Comparison of ENCODE assay signal across 19 mouse cellular contexts in genomic region chr4:135115426-135116170, GRCm38 (mm10). TPM values are rescaled to one million over a fixed set of nuclear protein-coding genes. Genes with fewer than 3 reads are reported as not detected.
DNase-seq lines count a peak whose midpoint lies in the region; ATAC-seq and TF ChIP-seq lines count a peak whose summit lies in the region.
"Had no signal": no experiment of that assay in that cellular context is flagged by ENCODE, and none has a peak within 500 bp of the region (broad histone marks: within the 10 kb centered on the region; RNA-seq: fewer than 3 reads in every experiment).

No protein-coding gene starts in this region.

- peaks cover 3% of the 10 kb centered on the region; the same call in 1 of the 2 replicates for H3K4me1 ChIP-seq in embryonic facial prominence, embryonic 11.5 days (ENCODE audit: control insufficient read depth, insufficient read depth, low read length)
- peaks cover 35% of the 10 kb centered on the region for H3K4me1 ChIP-seq in embryonic facial prominence, embryonic 10.5 days
- peaks cover 43% of the 10 kb centered on the region for H3K4me1 ChIP-seq in thymus, adult 2 months (replicated peaks; ENCODE audit: control insufficient read depth, insufficient read depth, low read length)
- H3K4me1 ChIP-seq in forebrain, embryonic 12.5 days, result no peaks in the 10 kb centered on the region
- H3K4me1 ChIP-seq in forebrain, embryonic 15.5 days, result no peaks in the 10 kb centered on the region
- H3K4me1 ChIP-seq: forebrain, embryonic 13.5 days; heart, embryonic 12.5 days had no signal

- TF ChIP-seq CTCF in thymus, adult 2 months (IDR thresholded peaks at IDR 0.05; ENCODE audit: borderline replicate concordance, control insufficient read depth, extremely low read depth, insufficient read depth, low read length, poor library complexity), result no peak
- no peak for TF ChIP-seq CTCF in layer of hippocampus, adult 2 months (conservative IDR thresholded peaks at IDR 0.05)

- H3K36me3 ChIP-seq in embryonic facial prominence, embryonic 11.5 days (replicated peaks; ENCODE audit: control insufficient read depth, insufficient read depth, low read depth, low read length), result no peaks in the 10 kb centered on the region
- no peaks in the 10 kb centered on the region for H3K36me3 ChIP-seq in embryonic facial prominence, embryonic 10.5 days (replicated peaks)
- H3K36me3 ChIP-seq in thymus, adult 2 months (ENCODE audit: control insufficient read depth, insufficient read depth, low read length), result no peaks in the 10 kb centered on the region
- H3K36me3 ChIP-seq in forebrain, embryonic 12.5 days (replicated peaks), result no peaks in the 10 kb centered on the region
- no peaks in the 10 kb centered on the region for H3K36me3 ChIP-seq in forebrain, embryonic 15.5 days
- H3K36me3 ChIP-seq: embryonic facial prominence, embryonic 13.5 days; heart, embryonic 12.5 days had no signal

- ATAC-seq in embryonic facial prominence, embryonic 11.5 days (replicated peaks; ENCODE audit: insufficient number of reproducible peaks, low FRiP score, low TSS enrichment, low read depth), result no peak
- ATAC-seq in forebrain, embryonic 12.5 days (ENCODE audit: low FRiP score), result no peak
- no peak for ATAC-seq in forebrain, embryonic 15.5 days (replicated peaks)
- ATAC-seq: forebrain, embryonic 13.5 days; hindbrain, embryonic 16.5 days had no signal

- 0 out of 2 replicates have a peak overlapping the region, but pooled peaks have one; percentile 13 for H3K9ac ChIP-seq in embryonic facial prominence, embryonic 11.5 days (replicated peaks; ENCODE audit: low read length)
- no peak overlapping the region for H3K9ac ChIP-seq in forebrain, embryonic 12.5 days
- no peak overlapping the region for H3K9ac ChIP-seq in forebrain, embryonic 15.5 days (replicated peaks)
- H3K9ac ChIP-seq: forebrain, embryonic 13.5 days; heart, embryonic 12.5 days had no signal

- no peak overlapping the region for H3K4me3 ChIP-seq in embryonic facial prominence, embryonic 11.5 days (ENCODE audit: low read depth, low read length)
- no peak overlapping the region for H3K4me3 ChIP-seq in embryonic facial prominence, embryonic 10.5 days
- no peak overlapping the region for H3K4me3 ChIP-seq in thymus, adult 2 months (ENCODE audit: control insufficient read depth, insufficient read depth, low read length)
- no peak overlapping the region for H3K4me3 ChIP-seq in forebrain, embryonic 12.5 days (replicated peaks)
- no peak overlapping the region for H3K4me3 ChIP-seq in layer of hippocampus, adult 2 months
- H3K4me3 ChIP-seq in forebrain, embryonic 15.5 days, result no peak overlapping the region
- H3K4me3 ChIP-seq: embryonic facial prominence, embryonic 13.5 days; forebrain, embryonic 13.5 days; gastrocnemius, adult 2 months; heart, embryonic 12.5 days had no signal

- 43% methylated on average over 14 of the region's 14 CpGs for WGBS in embryonic facial prominence, embryonic 11.5 days
- 52% methylated on average over 14 of the region's 14 CpGs for WGBS in embryonic facial prominence, embryonic 10.5 days
- 43% methylated on average over 14 of the region's 14 CpGs for WGBS in thymus, adult 2 months
- WGBS in forebrain, embryonic 12.5 days, result 66% methylated on average over 14 of the region's 14 CpGs
- WGBS in forebrain, embryonic 15.5 days, result 63% methylated on average over 14 of the region's 14 CpGs

- no peak for DNase-seq in embryonic facial prominence, embryonic 11.5 days (ENCODE audit: low spot score)
- DNase-seq in embryonic facial prominence, embryonic 10.5 days (ENCODE audit: low spot score), result no peak
- peak; percentile 31 for DNase-seq in thymus, adult 2 months
- no peak for DNase-seq in thymus, adult 18-20 months
- DNase-seq in thymus, postnatal 14 days, result peak; percentile 67
- no peak for DNase-seq in layer of hippocampus, adult 2 months (ENCODE audit: low spot score in 2 of 2)
- DNase-seq: adrenal gland, adult 8-10 months; adrenal gland, postnatal 36 days; cerebellum, adult 2 months; cerebellum, postnatal 10 days; embryo, embryonic 11 days; gastrocnemius, adult 2 months; gastrocnemius, postnatal 25 days had no signal

- H3K27ac ChIP-seq in embryonic facial prominence, embryonic 11.5 days (replicated peaks; ENCODE audit: low read depth, low read length), result no peak overlapping the region
- no peak overlapping the region for H3K27ac ChIP-seq in embryonic facial prominence, embryonic 10.5 days (replicated peaks)
- peak overlapping the region; percentile 52; the same call in 1 of the 2 replicates for H3K27ac ChIP-seq in thymus, adult 2 months (ENCODE audit: control insufficient read depth, insufficient read depth, low read length)
- H3K27ac ChIP-seq in forebrain, embryonic 12.5 days, result no peak overlapping the region
- no peak overlapping the region for H3K27ac ChIP-seq in layer of hippocampus, adult 2 months
- no peak overlapping the region for H3K27ac ChIP-seq in forebrain, embryonic 15.5 days (replicated peaks)
- H3K27ac ChIP-seq: embryonic facial prominence, embryonic 13.5 days; forebrain, embryonic 13.5 days; gastrocnemius, adult 2 months had no signal

- H3K4me2 ChIP-seq in embryonic facial prominence, embryonic 11.5 days (ENCODE audit: low read depth, low read length), result no peak overlapping the region
- no peak overlapping the region for H3K4me2 ChIP-seq in forebrain, embryonic 12.5 days
- no peak overlapping the region for H3K4me2 ChIP-seq in forebrain, embryonic 15.5 days (replicated peaks)
- H3K4me2 ChIP-seq: embryonic facial prominence, embryonic 13.5 days; forebrain, embryonic 13.5 days; heart, embryonic 12.5 days had no signal

- no peaks in the 10 kb centered on the region for H3K9me3 ChIP-seq in embryonic facial prominence, embryonic 11.5 days (replicated peaks; ENCODE audit: control insufficient read depth, low read length)
- peaks cover 13% of the 10 kb centered on the region for H3K9me3 ChIP-seq in embryonic facial prominence, embryonic 10.5 days
- 0 out of 2 replicates have a peak, but pooled peaks cover 3% of the 10 kb centered on the region for H3K9me3 ChIP-seq in forebrain, embryonic 12.5 days
- no peaks in the 10 kb centered on the region for H3K9me3 ChIP-seq in forebrain, embryonic 15.5 days

- no peak for TF ChIP-seq POLR2A in thymus, adult 2 months (IDR thresholded peaks at IDR 0.05; ENCODE audit: control insufficient read depth, extremely low read depth, insufficient read depth, low read length, poor library complexity)

- H3K27me3 ChIP-seq in embryonic facial prominence, embryonic 11.5 days (ENCODE audit: control insufficient read depth, insufficient read depth, low read length), result no peaks in the 10 kb centered on the region
- 0 out of 2 replicates have a peak, but pooled peaks cover 5% of the 10 kb centered on the region for H3K27me3 ChIP-seq in embryonic facial prominence, embryonic 10.5 days (replicated peaks; ENCODE audit: low read depth, poor library complexity, severe bottlenecking)
- no peaks in the 10 kb centered on the region for H3K27me3 ChIP-seq in thymus, adult 2 months (ENCODE audit: control insufficient read depth, insufficient read depth, low read length)
- no peaks in the 10 kb centered on the region for H3K27me3 ChIP-seq in forebrain, embryonic 12.5 days
- H3K27me3 ChIP-seq in forebrain, embryonic 15.5 days, result no peaks in the 10 kb centered on the region
- H3K27me3 ChIP-seq: embryonic facial prominence, embryonic 13.5 days; forebrain, embryonic 13.5 days had no signal

RNA-seq across cellular contexts. Expression of gene Runx3, which starts 4.9 kb away (rescaled TPM):
- 0.48 and 0.86 TPM in 2 replicates for polyA plus RNA-seq in embryonic facial prominence, embryonic 11.5 days (2014; fragmentation: Nextera tagmentation; extraction: Ambion mirVana)
- polyA plus RNA-seq in embryonic facial prominence, embryonic 10.5 days (2016; fragmentation: Nextera tagmentation; extraction: Ambion mirVana), result 0.04 TPM in 2 replicates
- polyA plus RNA-seq in thymus, adult 2 months (2012; rRNA removed), result 24.6 and 34.2 TPM in 2 replicates
- polyA plus RNA-seq in forebrain, embryonic 12.5 days (2016; fragmentation: Nextera tagmentation; extraction: Ambion mirVana), result 0.05 and 0.09 TPM in 2 replicates
- not detected for total RNA-seq in layer of hippocampus, adult 2 months (2021)
- polyA plus RNA-seq in forebrain, embryonic 15.5 days (2015; fragmentation: Nextera tagmentation; extraction: Ambion mirVana), result not detected in 2 replicates
- polyA plus RNA-seq: cerebellum, adult 2 months; forebrain, embryonic 13.5 days; hindbrain, embryonic 16.5 days had no signal

Comparison
In these comparisons a context has a peak if more than half of its experiments do, and no peak if none do; other contexts are left out.
1. DNase-seq: peak in thymus, adult 2 months (single experiment) and thymus, postnatal 14 days (single experiment); none in embryonic facial prominence, embryonic 11.5 days (single experiment), embryonic facial prominence, embryonic 10.5 days (single experiment), thymus, adult 18-20 months (0 of 2) and layer of hippocampus, adult 2 months (0 of 2).
2. RNA of gene Runx3, which starts 4.9 kb away (polyA plus RNA-seq): 24.6 to 34.2 TPM in thymus, adult 2 months; 0.48 to 0.86 TPM in embryonic facial prominence, embryonic 11.5 days, 0.05 to 0.09 TPM in forebrain, embryonic 12.5 days, 0.04 TPM in embryonic facial prominence, embryonic 10.5 days and not detected in forebrain, embryonic 15.5 days; every median in the first group is over 10 times any median in the second.